Mouse (Mus musculus) heart, adult 11 months (tissue): ENCODE results near the gene Dusp18.

Source experiments
- DNase-seq: peaks from one replicate; pipeline ENCODE4 v3.0.0; 2022

Gene Dusp18

DNA sequence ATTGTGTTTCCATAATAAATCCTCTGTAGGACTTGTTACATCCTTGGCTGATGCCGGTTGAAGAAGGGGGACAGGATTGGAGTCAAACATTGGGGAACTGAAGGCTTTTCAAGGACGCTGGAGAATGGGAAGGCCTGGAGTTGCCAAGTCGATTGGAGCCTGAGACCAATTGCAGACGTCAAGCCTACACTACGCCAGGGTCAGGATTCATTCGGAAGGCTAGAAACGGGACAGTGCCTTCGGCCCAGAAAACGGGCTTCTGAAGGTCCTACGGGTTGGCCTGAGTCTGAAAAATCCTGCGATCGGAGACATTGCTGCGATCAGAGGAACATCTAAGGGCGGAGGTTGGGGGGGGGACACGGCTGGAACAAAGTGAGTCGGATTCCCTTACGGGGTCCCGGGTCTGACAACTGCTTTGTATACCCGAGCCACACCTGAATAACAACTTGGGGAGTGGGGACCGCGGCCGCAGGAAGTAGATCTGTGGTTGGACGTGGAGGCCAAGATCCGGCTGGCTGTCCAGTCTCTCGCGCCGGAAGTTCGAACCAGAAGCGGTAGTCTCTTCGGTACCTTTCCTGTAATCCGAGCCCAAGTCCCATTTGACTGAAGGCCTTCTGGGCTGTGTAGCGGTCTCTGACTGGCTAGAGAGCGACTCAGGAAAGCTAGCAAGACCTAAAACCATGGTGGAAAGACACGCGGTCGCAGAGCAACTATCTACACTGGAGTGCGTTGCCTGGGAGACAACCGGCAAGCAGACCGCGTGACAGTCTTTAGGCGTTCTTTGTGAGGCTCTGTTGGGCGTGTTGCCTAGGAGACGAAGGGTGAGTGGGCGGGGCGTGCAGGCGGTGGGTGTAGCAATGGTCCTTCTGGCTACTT, at the start of gene Dusp18, which contains the start of gene 4921536K21Rik:
Gene Dusp18, plus strand, starts transcription at position 835 of the 876 bp plus-strand sequence.
Gene 4921536K21Rik, minus strand, starts transcription at position 693 of the 876 bp plus-strand sequence.
- peak; percentile 99 for DNase-seq

DNA sequence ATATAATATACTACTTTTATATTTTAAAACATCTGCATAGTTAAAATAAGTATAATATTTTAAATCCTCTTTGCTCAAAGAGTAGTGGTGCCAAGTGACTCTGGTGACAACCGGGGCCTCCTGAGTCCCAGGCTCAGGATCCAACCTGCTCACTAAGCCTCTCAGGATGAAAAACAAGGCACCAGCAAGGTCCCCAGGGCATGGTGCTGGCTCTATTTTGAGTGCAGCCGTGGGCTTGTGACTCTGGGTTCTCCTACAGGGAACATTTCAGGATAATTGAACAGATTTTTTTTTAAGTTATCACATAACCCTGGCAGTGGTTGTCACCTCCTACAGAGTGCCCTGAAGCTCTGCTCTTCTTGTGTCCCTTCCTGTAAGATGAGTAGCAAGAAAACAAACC, 48.7 kb upstream of the Dusp18 start:
- DNase-seq: peak; percentile 88

DNA sequence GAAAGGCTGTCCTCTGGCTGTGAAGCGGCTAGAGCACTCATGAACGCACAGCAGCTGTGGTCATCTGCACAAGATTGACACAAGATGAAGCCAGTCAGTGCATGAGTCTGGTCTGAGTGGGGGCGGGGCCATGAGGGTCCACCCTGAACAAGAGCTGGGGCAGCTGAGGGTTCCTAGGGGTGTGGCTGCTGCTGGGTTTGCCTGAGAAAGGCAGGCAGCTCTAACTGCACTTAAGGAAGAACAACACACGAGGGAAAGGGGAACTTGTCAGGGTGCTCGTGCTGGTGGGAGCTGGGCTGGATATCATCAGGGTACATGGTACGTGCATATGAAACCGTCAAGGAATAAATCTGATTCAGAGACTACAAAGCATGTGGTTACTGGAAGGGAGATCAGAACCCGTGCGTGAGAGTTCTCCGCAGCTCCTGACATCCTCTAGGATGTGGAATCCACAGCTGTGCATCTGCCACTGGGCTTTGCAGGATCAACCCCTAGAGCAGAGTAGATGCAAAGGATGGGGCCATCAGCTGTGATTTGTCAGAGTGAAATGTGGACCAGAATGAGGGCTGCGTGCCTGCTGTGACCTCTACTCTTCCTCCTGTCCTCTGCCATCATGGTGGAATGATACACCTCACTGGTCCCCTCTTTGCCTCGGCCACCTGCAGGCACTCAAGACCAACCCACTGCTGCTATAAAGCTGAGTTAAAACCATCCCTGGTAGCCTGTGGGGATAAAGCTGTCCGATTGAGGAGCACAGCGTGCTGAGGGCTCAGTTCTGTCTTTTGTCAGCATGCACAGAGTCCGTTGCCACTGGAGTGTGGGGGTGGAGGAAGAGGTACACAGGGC, 45.3 kb upstream of the Dusp18 start:
- DNase-seq: peak; percentile 85

DNA sequence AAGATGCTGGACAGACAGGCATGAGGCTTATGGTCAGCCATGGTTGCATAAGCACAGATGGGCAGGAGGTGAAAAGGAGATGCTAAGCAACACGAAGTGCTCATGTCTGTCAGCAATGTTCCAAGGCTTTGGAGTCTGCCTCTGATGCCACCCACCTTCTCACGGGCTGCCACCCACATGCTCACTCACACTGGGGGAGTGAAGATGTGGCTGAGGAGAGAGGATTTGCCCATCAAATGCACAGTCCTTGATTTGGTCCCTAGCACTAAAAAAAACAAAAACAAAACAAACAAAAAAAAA, 44.8 kb upstream of the Dusp18 start:
- DNase-seq: no peak

DNA sequence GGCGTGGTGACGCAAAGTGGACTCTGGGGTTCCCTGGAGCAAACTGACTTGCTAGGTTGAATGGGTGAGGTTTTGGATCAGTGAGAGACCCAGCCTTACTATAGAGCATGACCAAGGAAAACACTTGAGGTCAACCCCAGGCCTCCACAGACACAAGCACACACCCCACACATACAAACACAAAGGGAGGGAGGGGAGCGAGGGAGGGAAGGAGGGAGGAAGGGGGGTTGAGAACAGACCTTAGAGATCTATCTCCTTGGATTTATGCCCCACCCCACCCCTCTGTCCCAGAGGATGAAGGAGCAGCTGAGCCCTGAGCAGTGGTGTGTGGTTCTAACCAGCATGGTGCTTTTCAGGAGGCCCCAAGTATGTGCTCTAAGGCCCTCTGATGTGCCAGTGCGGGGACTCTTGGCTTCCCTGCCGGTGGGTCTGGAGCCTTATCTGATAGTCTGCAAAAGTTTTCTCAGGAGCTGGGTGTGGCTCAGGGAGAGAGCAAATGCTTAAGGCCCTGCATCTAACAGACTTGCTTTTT, 44.2 kb upstream of the Dusp18 start:
- peak; percentile 45 for DNase-seq

DNA sequence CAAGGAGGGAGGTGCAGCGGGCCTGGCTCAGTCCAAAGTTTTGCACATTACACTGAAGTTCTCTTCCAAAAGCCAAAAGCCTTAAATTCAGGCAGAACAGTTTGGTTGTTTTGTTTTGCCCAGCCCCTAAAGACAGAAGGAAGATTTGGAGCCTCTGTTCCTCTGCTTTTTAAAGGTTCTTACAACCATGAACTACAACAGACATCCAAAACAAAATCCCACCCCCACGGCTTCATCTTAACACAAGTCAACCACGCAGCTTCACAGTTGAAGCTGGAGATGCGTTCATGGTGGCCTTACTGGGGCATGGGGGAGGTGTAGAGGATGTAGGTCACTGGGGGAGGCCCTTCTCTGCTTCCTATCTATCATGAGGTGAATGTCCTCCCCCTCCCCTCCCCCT, 43.2 kb upstream of the Dusp18 start:
- DNase-seq: no peak

DNA sequence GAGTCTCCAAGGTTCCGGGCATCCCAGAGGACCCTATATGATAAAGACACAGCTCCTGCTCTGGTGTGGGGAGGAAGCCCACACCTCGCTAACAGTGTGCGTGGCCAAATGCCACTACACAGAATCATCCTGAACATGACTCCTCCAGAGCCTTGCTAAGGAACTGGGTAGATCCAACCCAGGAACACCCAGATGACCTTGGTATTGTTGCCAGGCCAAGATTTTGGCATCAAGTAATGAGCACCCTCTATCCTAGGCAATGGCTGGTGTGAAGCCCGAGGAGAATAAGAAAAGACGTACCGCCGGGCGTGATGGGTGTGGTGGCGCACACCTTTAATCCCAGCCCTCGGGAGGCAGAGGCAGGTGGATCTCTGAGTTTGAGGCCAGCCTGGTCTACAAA, 42.0 kb upstream of the Dusp18 start:
- peak; percentile 76 for DNase-seq

DNA sequence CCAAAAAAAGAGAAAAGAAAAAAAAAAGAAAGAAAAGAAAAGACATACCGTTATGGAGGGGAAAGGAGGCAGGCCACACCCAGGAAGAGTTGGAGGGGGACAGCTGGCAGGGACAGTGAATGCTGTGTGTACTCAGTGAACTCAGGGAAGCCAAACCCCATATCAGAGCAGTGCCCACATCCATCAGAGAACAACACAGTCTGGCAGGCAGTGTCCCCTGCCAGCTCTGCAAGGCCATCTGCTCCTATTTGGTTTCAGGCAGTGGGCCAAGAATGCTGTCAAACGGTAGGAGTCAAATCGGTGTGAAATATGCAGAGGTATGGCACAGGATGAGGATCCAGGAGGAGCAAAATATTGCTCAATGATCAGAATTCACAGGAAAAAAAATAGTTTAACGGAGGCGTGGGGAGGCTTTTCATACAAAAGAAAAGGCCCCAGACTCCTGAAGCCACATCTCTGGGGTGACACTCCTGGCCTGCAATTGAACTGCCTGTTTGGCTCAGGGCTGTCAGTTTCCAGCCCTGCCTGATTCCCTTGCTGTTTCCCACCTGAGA, 41.5 kb upstream of the Dusp18 start:
- DNase-seq: peak; percentile 96

DNA sequence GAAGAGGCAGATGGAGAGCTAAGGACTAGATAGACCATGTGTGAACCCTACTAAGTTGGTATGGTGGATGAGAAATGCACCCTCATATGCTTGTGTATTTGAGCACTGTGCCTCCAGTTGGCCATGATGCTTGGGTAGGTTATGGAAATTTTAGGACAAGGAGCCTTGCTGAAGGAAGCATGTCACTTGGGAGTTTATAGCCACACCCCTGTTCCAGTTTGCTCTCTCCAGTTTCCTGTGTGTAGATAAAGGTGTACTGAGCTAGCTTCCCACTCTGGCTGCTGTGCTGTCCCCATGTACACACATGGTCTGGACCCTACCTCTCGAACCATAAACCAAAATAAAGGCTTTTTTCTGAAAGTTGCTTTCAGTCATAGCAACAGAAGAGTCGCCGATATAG, 40.9 kb upstream of the Dusp18 start:
- DNase-seq: peak; percentile 40

DNA sequence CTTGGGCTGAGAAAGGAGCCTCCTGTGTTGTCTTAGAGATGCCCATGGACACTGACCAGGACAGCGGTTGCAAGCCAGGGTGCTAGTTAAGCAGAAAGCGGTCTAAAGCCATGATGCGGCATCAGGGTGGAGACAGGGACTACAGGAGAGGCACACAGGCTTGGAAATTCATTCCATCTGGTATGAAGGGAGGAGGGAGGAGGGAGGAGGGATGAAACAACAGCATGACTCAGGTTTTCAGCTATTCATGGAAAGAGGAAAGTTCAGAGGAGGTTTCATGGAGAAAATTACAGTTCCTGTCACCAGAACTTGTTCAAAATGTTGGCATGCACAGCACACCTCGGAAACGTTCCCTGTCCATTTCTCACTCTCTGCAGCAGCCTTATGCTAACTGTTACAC, 39.2 kb upstream of the Dusp18 start:
- peak; percentile 64 for DNase-seq

DNA sequence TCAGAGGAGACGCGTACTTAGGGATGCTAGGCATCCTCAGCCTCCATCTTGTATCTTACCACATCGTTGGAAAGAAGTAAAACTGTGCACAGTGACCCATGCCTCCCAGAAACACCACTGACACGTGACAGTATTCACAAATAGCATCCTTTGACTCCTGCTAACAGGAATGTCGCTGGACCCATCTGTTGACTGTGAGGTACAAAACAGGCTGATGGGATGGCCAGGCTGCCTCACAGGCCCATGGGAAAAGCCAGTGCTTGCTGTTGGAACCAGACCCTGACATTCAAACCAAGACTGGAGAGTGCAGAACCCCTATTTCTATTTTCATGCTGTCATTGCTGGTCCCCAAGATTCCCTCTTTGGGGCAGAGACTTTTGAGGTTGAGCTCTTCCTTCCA, 37.1 kb upstream of the Dusp18 start:
- DNase-seq: peak; percentile 67

DNA sequence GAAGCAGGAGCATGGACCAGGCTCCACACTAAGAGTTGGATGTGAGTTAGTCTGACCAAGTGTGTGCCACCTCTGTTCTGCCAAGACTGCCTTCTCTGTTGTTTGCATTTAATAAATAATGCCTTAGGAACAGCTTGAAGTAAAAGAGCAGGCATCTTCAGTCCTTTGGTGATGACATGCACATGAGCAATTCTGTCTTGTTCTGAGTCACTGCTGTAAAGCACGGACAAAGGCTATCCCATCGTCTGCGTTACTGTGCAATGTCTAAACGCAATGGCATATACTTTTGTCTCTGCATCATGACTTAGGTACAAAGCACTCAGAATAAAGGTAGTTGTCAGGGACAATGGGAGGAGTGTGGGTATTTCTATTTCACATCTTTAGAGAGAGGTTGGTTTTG, 35.3 kb upstream of the Dusp18 start:
- no peak for DNase-seq

DNA sequence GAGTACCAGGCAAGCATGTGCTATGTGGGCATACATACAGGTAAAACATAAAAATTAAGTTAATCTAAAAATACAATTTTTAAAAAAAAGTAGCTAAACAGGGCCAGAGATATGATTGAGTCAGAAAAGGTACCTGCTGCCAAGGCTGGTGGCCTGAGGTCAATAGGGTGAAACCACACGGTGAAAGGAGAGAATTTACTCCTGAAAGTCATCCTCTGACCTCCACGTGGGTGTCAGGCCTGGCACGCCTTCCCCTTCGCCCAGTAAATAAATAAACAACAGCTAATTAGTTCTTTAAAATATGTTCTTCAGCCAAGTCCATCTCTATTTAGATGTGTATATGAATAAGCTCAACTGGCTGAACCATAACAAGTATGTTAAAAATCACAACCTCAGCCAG, 34.7 kb upstream of the Dusp18 start:
- DNase-seq: peak; percentile 80

DNA sequence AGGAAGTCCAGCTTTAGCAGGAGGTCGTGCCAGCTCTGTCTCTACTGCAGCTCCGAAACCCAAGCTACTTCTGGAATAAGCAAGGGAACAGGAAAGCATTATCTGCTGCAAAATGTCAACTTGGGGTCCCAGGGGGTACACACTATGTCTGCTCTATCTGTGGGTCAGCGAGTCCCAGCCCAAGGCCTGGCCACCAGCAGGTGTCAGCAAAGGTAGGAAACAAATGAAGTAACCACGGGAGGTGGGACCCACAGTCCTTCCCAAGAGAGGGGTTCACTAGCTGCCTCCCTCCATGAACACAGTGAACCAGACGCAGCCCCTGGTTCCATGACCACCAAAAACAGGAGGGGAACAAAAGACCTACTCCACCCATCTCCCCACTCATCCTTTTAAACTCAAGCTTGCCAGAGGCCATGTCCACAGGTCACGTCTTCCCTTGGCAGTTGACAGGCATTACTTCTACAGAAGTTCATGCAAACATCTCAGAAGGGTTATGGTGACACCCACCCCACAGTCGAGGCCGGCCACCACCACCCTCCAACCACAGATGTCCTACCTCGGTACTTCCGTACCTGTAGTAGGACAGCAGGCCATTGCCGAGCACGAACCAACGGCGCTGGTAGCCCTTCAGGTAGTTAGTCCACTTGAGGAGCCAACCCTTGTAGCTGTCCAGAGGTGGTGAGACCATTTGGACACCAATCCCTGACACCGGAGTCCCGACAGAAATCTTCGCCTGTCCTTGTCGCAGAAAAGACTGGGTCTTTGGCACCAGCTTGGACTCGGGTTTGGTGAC, 32.2 kb upstream of the Dusp18 start:
- peak; percentile 92 for DNase-seq

DNA sequence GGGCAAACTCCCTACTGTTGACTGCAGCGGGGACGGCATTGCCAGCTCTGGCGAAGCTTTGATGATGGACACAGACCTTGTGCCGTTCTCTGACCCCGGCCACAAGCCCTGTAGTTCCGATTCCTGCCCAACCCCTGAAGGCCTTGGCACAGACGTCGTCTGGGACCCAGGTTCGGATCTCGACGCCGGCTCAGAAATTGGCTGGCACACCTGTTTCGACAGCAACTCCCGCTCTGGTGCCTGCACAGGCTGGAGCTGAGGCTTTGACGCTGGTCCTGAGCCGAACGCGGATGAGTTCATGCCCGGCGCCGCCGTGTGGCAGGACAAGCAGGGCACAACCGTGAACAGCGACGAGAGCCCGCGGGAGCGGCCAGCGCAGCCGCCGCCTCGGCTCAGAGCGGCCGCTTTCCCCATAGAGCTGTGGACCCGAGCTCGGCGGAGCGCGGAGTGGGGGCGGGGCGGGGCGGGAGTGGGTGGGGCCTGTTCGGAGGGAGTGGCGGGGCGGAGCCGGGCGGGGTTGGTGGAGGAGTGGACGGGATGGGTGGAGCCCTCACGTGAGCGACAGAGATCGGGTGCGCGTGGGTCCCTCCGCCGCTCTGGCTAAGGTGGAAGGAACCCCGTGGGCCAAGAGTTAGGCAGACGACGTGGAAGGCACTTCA, 31.5 kb upstream of the Dusp18 start, which contains the start of gene Osbp2:
Gene Osbp2, minus strand, starts transcription at position 450 of the 659 bp plus-strand sequence.
- DNase-seq: peak; percentile 94

DNA sequence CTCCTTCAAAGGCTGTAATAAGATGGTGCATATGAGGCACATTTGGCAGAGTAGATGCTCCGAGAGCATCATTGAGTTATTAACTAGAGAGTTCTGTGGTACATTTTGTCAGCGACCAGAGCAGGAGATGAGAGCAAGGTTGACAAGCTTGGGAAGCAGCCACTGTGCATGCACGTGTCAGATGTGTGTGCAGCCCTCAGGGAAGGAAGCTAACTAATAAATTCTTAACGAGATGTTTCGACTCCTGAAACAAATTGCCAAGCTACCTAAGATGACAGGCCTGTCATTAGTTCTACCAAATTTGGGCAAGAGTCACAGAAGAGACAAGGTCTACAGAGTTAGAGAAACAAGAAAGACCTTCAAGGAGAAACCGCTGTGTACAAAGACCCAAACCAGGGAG, 30.7 kb upstream of the Dusp18 start:
- no peak for DNase-seq

DNA sequence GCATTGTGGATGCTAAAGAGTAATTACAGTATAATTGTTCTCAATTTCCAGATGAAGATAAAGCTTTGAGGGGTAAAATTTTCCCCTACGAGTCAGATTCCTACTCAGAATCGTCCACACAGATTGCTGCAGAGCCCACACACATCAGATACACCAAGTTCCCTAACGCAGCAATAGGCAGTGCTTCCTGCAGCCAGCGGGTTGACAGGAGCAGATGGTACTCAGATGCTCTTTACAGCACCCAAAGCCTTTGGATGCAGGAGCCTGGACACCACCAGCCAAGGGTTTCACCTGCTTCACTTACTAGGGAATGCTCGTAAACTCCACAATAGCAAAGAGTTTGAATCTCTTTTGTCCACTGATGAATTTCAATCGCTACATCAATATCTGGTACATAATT, 18.6 kb upstream of the Dusp18 start:
- no peak for DNase-seq

DNA sequence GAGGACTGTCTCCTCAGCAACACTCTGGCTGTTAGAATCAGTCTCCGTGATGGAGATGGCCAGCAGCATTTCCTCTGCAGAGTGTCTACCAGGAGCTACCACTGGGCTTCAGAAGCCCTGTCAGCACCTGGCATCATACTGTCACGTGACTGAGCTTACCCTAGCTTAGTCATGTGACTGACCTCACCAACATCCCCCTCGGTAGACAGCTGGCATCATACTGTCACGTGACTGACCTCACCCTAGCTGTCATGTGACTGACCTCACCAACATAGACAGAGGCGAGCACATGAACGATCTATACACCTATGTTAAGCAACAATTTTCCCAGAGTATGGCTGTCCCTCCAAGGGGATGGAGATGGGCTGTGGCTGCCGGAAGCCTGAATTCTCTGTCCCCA, 16.4 kb upstream of the Dusp18 start:
- no peak for DNase-seq

DNA sequence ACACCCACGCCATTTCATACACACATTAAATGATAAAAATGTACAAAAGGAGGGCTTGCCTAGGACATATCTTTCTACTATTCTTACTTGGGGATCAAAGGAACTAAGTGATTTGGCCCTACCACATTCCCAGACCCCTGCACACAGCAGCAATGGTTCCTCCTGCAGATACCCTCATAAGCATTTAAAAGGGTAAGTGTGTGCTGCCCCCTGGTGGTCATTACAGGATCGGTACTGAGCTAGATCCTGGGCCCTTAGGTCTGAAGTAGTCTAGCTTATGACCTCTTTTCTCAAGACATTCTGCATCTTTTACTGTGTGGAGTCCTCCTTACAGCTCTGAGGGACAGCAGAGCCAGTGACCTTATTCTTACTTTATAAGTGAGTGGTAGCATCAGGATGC, 15.2 kb upstream of the Dusp18 start:
- DNase-seq: peak; percentile 92

DNA sequence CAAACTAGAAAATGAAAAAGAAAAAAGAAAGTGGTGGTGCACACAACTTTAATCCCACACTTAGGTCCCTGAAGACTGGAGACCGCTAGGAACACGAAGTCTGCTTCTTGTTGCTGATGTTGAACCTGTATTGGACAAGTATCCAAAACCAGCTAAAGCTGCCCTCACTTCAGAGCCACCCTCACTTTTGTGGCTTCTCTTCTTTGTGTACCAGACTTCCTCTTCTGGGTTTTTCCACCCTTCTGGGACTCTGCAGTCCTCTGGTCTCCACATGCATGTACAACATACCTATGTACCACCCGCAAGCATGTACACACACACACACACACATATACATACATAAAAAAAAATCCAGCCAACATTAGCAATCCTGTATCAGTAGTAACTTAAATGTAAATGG, 11.3 kb upstream of the Dusp18 start:
- DNase-seq: no peak

DNA sequence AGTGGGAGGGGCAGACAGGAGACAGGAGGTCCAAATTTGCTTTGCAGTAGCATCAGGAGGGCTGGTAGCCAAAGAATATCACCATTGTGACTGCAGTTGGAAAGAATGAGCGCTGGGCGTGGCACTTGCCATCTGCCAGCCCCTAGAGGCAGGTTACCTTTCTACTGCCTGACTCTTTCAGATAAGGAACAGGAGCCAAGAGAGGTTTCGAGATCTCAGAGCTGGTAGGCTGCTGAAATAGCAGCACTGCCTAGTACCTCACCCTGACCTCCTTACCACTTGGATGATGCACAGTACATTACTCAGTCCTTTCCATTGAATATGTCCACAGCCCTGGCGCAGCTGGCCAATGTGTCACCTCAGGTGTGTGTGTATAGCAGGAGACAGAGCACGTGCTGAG, 7.7 kb upstream of the Dusp18 start:
- no peak for DNase-seq

DNA sequence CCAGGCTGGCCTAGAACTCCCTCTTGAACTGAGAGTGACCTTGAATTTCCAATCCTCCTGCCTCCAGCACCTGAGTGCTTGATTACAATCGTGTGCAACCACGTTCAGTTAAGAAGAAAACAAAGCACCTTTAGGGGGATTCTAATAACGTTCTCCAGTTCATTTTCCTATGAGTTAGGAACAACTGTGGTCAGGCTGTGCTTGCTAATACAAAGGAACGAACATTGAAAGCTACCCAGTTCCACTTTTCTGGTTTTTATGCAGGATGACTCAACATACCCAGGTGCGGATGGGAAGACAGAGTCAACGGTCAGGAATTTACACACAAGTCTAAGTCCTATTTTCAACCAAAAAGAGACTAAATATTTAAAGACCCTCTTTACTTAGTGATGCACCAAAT, 1.1 kb upstream of the Dusp18 start:
- DNase-seq: no peak
